Mouse (Mus musculus): ENCODE measurements around the gene Myh10.

DNA sequence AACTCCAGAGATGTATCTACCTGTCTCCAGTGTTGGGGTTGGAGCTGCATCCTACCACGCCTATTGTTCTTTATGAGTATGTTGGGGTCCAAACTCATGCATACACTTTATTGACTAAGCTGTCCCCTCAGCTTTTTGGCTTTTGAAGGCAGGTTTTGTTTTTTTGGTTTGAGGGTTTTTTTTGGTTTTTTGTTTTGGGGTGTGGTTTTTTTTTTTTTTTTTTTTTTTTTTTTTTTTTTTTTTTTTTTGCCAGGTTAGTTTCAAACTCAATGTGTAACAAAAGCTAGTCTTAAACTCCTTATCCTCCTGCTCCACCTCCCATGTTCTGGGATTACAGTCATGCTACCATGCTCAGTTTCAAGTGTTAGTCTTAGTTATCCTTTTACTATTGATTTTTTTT lies 12.9 kb downstream of the Myh10 start:
- TF ChIP-seq POLR2A (IDR thresholded peaks at IDR 0.05; ENCODE audit: insufficient read length, low read depth) (no peak), E2F4 (IDR thresholded peaks at IDR 0.05; ENCODE audit: insufficient read depth) (no peak)

Measured in myocyte (in vitro differentiated cells).